Mouse (Mus musculus): ENCODE data around the gene Bace2. TPM values are rescaled to one million over a fixed set of nuclear protein-coding genes. Genes with fewer than 3 reads are reported as not detected.

The Bace2 gene
- 15.6 and 17.8 TPM in 2 replicates for polyA plus RNA-seq (2015; fragmentation: Nextera tagmentation; extraction: Ambion mirVana)

DNA sequence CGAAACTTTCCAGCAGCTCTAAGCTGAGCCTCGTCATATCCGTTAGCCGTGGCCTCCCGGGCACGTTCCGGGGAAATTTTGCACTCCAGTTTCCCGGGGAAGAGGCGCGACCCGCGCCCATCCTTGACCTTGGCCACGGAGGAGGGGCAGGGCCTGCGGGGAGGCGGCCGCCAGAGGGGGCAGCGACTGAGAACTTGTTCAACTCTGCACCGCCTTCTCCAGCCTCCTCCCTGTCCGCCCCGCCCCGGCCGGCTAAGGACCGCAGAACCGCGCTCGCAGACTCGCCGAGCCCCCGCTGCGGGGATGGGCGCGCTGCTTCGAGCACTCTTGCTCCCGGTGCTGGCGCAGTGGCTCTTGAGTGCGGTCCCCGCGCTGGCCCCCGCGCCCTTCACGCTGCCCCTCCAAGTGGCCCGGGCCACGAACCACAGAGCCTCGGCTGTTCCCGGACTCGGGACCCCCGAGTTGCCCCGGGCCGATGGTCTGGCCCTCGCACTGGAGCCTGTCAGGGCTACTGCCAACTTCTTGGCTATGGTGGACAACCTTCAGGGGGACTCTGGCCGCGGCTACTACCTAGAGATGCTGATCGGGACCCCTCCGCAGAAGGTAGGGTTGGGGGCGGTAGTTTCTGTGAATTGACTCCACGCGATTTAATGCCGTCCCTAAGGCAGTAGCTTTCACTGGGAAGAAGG lies at the start of gene Bace2:
Bace2 (plus strand) TSS at position 244 of the 689 bp plus-strand sequence.
- H3K27ac ChIP-seq (ENCODE audit: low read depth, low read length), result no peak within 1 kb of the TSS

DNA sequence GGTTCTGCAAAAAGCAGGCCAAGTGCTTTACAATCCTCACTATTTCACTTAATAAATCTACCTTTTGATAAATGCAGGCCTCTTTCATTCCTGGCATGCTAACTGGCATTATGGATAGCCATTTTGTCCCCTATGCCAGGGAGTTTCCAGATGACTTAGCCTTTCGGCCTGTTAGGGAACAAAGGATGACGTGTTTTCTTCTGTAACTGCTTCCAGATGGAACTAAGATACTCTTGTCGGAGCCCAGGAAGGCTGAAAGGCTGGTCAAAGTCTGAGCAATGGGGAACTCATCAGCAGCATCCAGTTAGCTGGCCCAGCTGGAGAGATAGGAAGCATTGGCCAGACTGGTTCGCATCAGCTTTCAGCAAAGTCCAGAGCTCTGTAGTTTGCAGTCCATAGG lies 48.9 kb upstream of the Bace2 start:
- Histone ChIP-seq H3K9me3 (ENCODE audit: control insufficient read depth) (no peaks in the 10 kb centered on the region), H3K4me1 (replicated peaks; ENCODE audit: control insufficient read depth, insufficient read depth, low read length) (no peaks in the 10 kb centered on the region), H3K4me3 (ENCODE audit: low read depth, low read length) (no peak overlapping the region), H3K27me3 (replicated peaks; ENCODE audit: control insufficient read depth, insufficient read depth, low read length) (no peaks in the 10 kb centered on the region), H3K36me3 (ENCODE audit: control insufficient read depth, insufficient read depth) (no peaks in the 10 kb centered on the region), H3K4me2 (replicated peaks; ENCODE audit: low read depth) (no peak overlapping the region), H3K27ac (ENCODE audit: low read depth, low read length) (no peak overlapping the region), H3K9ac (ENCODE audit: low read depth, low read length) (no peak overlapping the region)
- no peak for ATAC-seq
- TF ChIP-seq CTCF (IDR thresholded peaks at IDR 0.05; ENCODE audit: low read depth), result no peak
- 65% methylated on average over 4 of the region's 4 CpGs for WGBS

More for the DNA sequence above, at the start of gene Bace2:
- Histone ChIP-seq H3K9me3 (ENCODE audit: control insufficient read depth) (no peaks in the 10 kb centered on the region), H3K4me2 (replicated peaks; ENCODE audit: low read depth) (peak within 1 kb of the TSS; percentile 99), H3K9ac (ENCODE audit: low read depth, low read length) (0 out of 2 replicates have a peak within 1 kb of the TSS, but pooled peaks have one; percentile 35), H3K4me3 (ENCODE audit: low read depth, low read length) (peak within 1 kb of the TSS; percentile 56), H3K36me3 (ENCODE audit: control insufficient read depth, insufficient read depth) (no peaks in the 10 kb centered on the region), H3K4me1 (replicated peaks; ENCODE audit: control insufficient read depth, insufficient read depth, low read length) (no peaks in the 10 kb centered on the region), H3K27me3 (replicated peaks; ENCODE audit: control insufficient read depth, insufficient read depth, low read length) (0 out of 2 replicates have a peak, but pooled peaks cover 4% of the 10 kb centered on the region)
- TF ChIP-seq CTCF (IDR thresholded peaks at IDR 0.05; ENCODE audit: low read depth), result peak; percentile 70
- 0% methylated on average over 57 of the region's 58 CpGs for WGBS
- ATAC-seq, result peak; percentile 60

DNA sequence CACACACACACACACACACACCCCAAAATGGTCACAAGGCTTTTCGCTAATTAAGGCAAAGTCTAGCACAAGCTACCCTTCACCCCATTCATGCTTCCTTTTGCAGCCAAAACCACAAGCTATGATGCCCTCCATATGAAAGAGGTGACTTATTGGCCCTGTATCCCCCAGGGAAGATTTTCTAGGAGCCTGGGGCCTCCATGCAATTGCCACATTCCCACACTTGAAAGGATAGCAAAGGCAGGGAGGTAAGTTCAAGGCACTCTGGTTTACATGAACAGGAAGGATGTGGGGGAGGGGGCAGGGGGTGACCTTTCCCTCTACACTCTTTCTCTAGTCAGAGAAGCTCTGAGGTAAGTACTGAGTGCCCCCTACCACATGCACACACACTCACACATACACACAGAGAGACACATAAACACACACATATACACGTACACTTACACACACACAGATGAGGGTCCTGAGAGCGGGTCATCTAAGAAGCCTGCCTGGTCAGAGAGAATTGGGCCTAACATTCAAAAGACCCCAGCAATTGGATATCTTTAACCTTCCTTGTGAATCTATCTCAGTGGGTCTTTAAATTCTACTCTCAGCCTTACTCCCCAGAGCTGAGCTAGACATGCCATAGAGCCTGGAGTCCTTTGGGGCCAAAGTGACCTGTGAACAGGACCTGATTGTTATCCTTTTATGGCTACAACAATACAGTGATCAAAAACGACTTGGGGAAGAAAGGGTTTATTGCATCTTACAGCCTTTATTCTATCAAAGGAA lies 46.6 kb upstream of the Bace2 start:
- 70% methylated on average over 4 of the region's 4 CpGs for WGBS
- H3K27ac ChIP-seq (ENCODE audit: low read depth, low read length), result no peak overlapping the region
- no peak for ATAC-seq
- H3K27me3 ChIP-seq (replicated peaks; ENCODE audit: control insufficient read depth, insufficient read depth, low read length), result no peaks in the 10 kb centered on the region
- H3K9ac ChIP-seq (ENCODE audit: low read depth, low read length), result no peak overlapping the region
- H3K9me3 ChIP-seq (ENCODE audit: control insufficient read depth), result no peaks in the 10 kb centered on the region
- H3K36me3 ChIP-seq (ENCODE audit: control insufficient read depth, insufficient read depth), result no peaks in the 10 kb centered on the region
- no peak overlapping the region for H3K4me2 ChIP-seq (replicated peaks; ENCODE audit: low read depth)
- H3K4me3 ChIP-seq (ENCODE audit: low read depth, low read length), result no peak overlapping the region
- TF ChIP-seq CTCF (IDR thresholded peaks at IDR 0.05; ENCODE audit: low read depth), result no peak
- no peaks in the 10 kb centered on the region for H3K4me1 ChIP-seq (replicated peaks; ENCODE audit: control insufficient read depth, insufficient read depth, low read length)

DNA sequence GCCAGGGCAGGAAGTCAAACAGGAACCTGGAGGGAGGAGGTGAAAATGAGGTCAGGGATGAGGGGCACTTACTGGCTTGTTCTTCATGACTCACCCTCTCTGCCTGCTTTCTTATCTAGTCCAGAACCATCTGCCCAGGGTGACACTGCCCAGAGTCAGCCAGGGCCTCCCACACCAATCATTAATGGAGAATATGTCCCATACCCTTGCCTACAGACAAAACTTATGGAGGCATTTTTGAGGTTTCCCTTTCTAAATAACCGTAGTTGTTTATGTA lies 46.0 kb upstream of the Bace2 start:
- Histone ChIP-seq H3K9me3 (ENCODE audit: control insufficient read depth) (no peaks in the 10 kb centered on the region), H3K4me3 (ENCODE audit: low read depth, low read length) (no peak overlapping the region), H3K4me1 (replicated peaks; ENCODE audit: control insufficient read depth, insufficient read depth, low read length) (no peaks in the 10 kb centered on the region), H3K4me2 (replicated peaks; ENCODE audit: low read depth) (no peak overlapping the region), H3K27me3 (replicated peaks; ENCODE audit: control insufficient read depth, insufficient read depth, low read length) (no peaks in the 10 kb centered on the region), H3K9ac (ENCODE audit: low read depth, low read length) (no peak overlapping the region), H3K27ac (ENCODE audit: low read depth, low read length) (no peak overlapping the region), H3K36me3 (ENCODE audit: control insufficient read depth, insufficient read depth) (no peaks in the 10 kb centered on the region)
- 46% methylated on average over 1 of the region's 1 CpGs for WGBS
- ATAC-seq, result peak; percentile 68
- TF ChIP-seq CTCF (IDR thresholded peaks at IDR 0.05; ENCODE audit: low read depth), result no peak

DNA sequence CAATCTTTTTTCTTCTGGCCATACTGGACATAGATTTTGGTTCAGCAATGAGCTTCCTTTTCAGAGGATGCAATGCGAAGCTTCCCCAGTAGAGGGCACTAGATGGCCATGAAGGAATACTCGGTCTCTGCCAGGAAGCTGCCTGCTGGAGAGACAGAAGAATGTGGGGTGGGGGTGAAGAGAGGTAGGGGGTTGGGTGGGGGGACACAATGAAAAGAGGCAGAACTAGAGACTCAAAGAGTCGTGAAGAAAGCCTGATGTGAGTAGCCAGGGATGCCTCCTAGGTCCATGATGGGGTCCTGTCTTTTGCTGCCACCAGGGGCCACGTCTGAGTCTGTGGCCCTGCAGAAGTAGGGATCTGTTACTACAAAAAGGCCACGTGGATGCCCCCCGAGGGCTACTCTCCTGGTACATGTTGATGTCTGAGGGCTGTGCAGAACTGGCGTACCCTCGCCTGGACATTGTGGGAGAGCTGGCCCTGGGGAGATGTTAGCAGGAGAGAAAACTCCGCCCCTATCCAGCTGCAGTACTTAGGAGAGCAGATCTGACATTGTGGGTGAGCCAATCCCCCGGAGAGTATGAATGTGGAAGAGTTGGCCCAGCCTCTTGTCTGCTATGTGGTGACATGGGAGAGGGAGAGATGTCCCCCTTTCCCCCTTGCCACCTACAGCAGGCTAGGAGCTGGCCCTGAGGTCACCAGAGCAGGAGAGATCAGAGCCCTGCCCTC lies 43.4 kb upstream of the Bace2 start:
- TF ChIP-seq CTCF (IDR thresholded peaks at IDR 0.05; ENCODE audit: low read depth), result peak; percentile 87
- no peak overlapping the region for H3K27ac ChIP-seq (ENCODE audit: low read depth, low read length)
- H3K9me3 ChIP-seq (ENCODE audit: control insufficient read depth), result no peaks in the 10 kb centered on the region
- H3K36me3 ChIP-seq (ENCODE audit: control insufficient read depth, insufficient read depth), result no peaks in the 10 kb centered on the region
- 31% methylated on average over 10 of the region's 10 CpGs for WGBS
- no peak overlapping the region for H3K4me2 ChIP-seq (replicated peaks; ENCODE audit: low read depth)
- no peaks in the 10 kb centered on the region for H3K4me1 ChIP-seq (replicated peaks; ENCODE audit: control insufficient read depth, insufficient read depth, low read length)
- ATAC-seq, result peak; percentile 10; the same call in 1 of the 2 replicates
- no peak overlapping the region for H3K9ac ChIP-seq (ENCODE audit: low read depth, low read length)
- H3K27me3 ChIP-seq (replicated peaks; ENCODE audit: control insufficient read depth, insufficient read depth, low read length), result no peaks in the 10 kb centered on the region
- no peak overlapping the region for H3K4me3 ChIP-seq (ENCODE audit: low read depth, low read length)

DNA sequence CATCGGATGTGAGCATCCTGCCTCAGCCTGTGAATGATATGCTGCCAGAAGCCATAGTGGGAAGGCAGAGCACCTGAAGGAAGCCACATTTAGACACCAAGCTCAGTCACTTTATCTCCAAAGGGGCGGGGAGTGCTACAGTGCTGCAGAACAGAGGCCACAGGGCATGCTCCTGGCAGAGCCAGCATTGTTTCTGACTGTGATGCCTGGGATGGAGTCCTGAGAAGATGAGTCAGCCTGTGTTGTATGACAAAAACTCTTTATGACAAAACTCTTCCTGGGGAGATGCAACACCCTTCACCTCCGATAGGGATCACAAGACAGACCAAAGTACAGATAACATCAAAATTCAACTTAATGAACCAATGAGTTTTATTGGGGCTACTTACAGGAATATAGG lies 35.0 kb upstream of the Bace2 start:
- no peaks in the 10 kb centered on the region for H3K9me3 ChIP-seq (ENCODE audit: control insufficient read depth)
- no peak for TF ChIP-seq CTCF (IDR thresholded peaks at IDR 0.05; ENCODE audit: low read depth)

More for the DNA sequence above, 35.0 kb upstream of the Bace2 start:
- H3K27me3 ChIP-seq (replicated peaks; ENCODE audit: control insufficient read depth, insufficient read depth, low read length), result no peaks in the 10 kb centered on the region
- H3K4me2 ChIP-seq (replicated peaks; ENCODE audit: low read depth), result no peak overlapping the region
- H3K27ac ChIP-seq (ENCODE audit: low read depth, low read length), result no peak overlapping the region
- H3K4me1 ChIP-seq (replicated peaks; ENCODE audit: control insufficient read depth, insufficient read depth, low read length), result no peaks in the 10 kb centered on the region
- 83% methylated on average over 3 of the region's 3 CpGs for WGBS
- H3K4me3 ChIP-seq (ENCODE audit: low read depth, low read length), result no peak overlapping the region
- no peaks in the 10 kb centered on the region for H3K36me3 ChIP-seq (ENCODE audit: control insufficient read depth, insufficient read depth)
- no peak overlapping the region for H3K9ac ChIP-seq (ENCODE audit: low read depth, low read length)
- ATAC-seq, result no peak

Data from intestine, postnatal 0 days (tissue).